Mouse (Mus musculus) CH12.LX (cell line): Measurements from ENCODE around the gene Jun. TPM values are rescaled to one million over a fixed set of nuclear protein-coding genes. Genes with fewer than 3 reads are reported as not detected.

Experiments used
- DNase-seq: peaks from one replicate; pipeline ENCODE4 v3.0.0-alpha.2; 2013; ENCODE audit errors: extremely low read depth
- H3K27ac ChIP-seq: 2 replicates; pipeline ENCODE4 v1.5.1; 2012; ENCODE audit warnings: low read depth, mild to moderate bottlenecking, control low read depth, moderate library complexity; ENCODE audit not compliant: insufficient read depth
- H3K27me3 ChIP-seq: replicated peaks from 2 replicates; pipeline ENCODE3; 2012; ENCODE audit warnings: inconsistent platforms
- H3K36me3 ChIP-seq, 2 experiments: replicated peaks in 1 of 2; 2 replicates each; pipeline versions ENCODE3 to v1.6.1; 2012; ENCODE audit warnings: inconsistent platforms in 1 of 2, low read length in 1 of 2, mild to moderate bottlenecking in 1 of 2, mixed read lengths in 1 of 2, moderate library complexity in 1 of 2; ENCODE audit not compliant: control insufficient read depth in 1 of 2, insufficient read depth in 1 of 2
- H3K4me1 ChIP-seq, 2 experiments: 2 replicates each; pipeline ENCODE4 v1.6.1; 2012; ENCODE audit warnings: inconsistent platforms in 1 of 2, moderate library complexity in 1 of 2; ENCODE audit not compliant: insufficient read depth in 2 of 2, control insufficient read depth in 1 of 2
- H3K4me2 ChIP-seq: 2 replicates; pipeline ENCODE4 v1.6.1; 2012; ENCODE audit warnings: low read depth, mild to moderate bottlenecking, control low read depth; ENCODE audit not compliant: poor library complexity, insufficient read depth, severe bottlenecking
- H3K4me3 ChIP-seq, 3 experiments: fragments of 150-350 bp in 1 of 3; sonication (generic) in 1 of 3; replicated peaks in 1 of 3; 2 replicates each; pipeline versions ENCODE3 to v1.5.1; 2011 to 2012; ENCODE audit warnings: low read depth in 2 of 3, low read length in 2 of 3, mild to moderate bottlenecking in 2 of 3, moderate library complexity in 2 of 3, control low read depth in 1 of 3, improper control_type of control experiment in 1 of 3, inconsistent platforms in 1 of 3, mixed read lengths in 1 of 3; ENCODE audit not compliant: poor library complexity in 1 of 3
- H3K79me2 ChIP-seq: replicated peaks from 2 replicates; pipeline ENCODE4 v1.6.1; 2012; ENCODE audit warnings: mild to moderate bottlenecking, moderate library complexity; ENCODE audit not compliant: control insufficient read depth, poor library complexity, insufficient read depth, severe bottlenecking; ENCODE audit errors: extremely low read depth
- H3K9ac ChIP-seq: 2 replicates; pipeline ENCODE4 v1.6.1; 2012; ENCODE audit warnings: low read depth, mild to moderate bottlenecking, control low read depth, moderate library complexity; ENCODE audit not compliant: insufficient read depth
- H3K9me3 ChIP-seq: replicated peaks from 2 replicates; pipeline ENCODE3; 2012; ENCODE audit warnings: low read length, inconsistent platforms, mixed read lengths
- BHLHE40 ChIP-seq: IDR thresholded peaks from 2 replicates; pipeline ENCODE4 v1.6.1; 2011; ENCODE audit warnings: mild to moderate bottlenecking, low read depth, low read length, improper control_type of control experiment
- CHD1 ChIP-seq: IDR thresholded peaks from 2 replicates; pipeline ENCODE4 v1.6.1; 2012; ENCODE audit warnings: low read depth, low read length, improper control_type of control experiment, inconsistent platforms
- CHD2 ChIP-seq: IDR thresholded peaks from 2 replicates; pipeline ENCODE4 v1.6.1; 2011; ENCODE audit warnings: low read length, improper control_type of control experiment
- CTCF ChIP-seq, 2 experiments: IDR thresholded peaks in 1 of 2; conservative IDR thresholded peaks in 1 of 2; 2 replicates each; pipeline ENCODE4 v1.5.1; 2011 to 2012; ENCODE audit warnings: low read depth in 2 of 2, low read length in 2 of 2, improper control_type of control experiment in 1 of 2, inconsistent platforms in 1 of 2, mild to moderate bottlenecking in 1 of 2, moderate library complexity in 1 of 2
- ELF1 ChIP-seq: IDR thresholded peaks from 2 replicates; pipeline ENCODE4 v1.6.1; 2014; ENCODE audit warnings: low read depth, mild to moderate bottlenecking, inconsistent platforms, low read length, improper control_type of control experiment
- EP300 ChIP-seq: IDR thresholded peaks from 2 replicates; pipeline ENCODE4 v1.6.1; 2011; ENCODE audit warnings: low read length, improper control_type of control experiment
- ETS1 ChIP-seq: conservative IDR thresholded peaks from 2 replicates; pipeline ENCODE4 v1.6.1; 2012; ENCODE audit warnings: low read depth, mild to moderate bottlenecking, inconsistent platforms, low read length, improper control_type of control experiment, moderate library complexity
- IRF4 ChIP-seq: IDR thresholded peaks from 2 replicates; pipeline ENCODE4 v1.6.1; 2014; ENCODE audit warnings: low read depth, mild to moderate bottlenecking, inconsistent platforms, low read length, improper control_type of control experiment
- JUN ChIP-seq: IDR thresholded peaks from 2 replicates; pipeline ENCODE4 v1.6.1; 2011; ENCODE audit warnings: low read depth, mild to moderate bottlenecking, low read length, improper control_type of control experiment, moderate library complexity; ENCODE audit not compliant: insufficient read depth
- JUND ChIP-seq: conservative IDR thresholded peaks from 2 replicates; pipeline ENCODE4 v1.6.1; 2011; ENCODE audit warnings: low read depth, low read length, improper control_type of control experiment
- KAT2A ChIP-seq: IDR thresholded peaks from 2 replicates; pipeline ENCODE4 v1.6.1; 2012; ENCODE audit warnings: low read length, improper control_type of control experiment, inconsistent platforms; ENCODE audit not compliant: insufficient replicate concordance
- MAX ChIP-seq: IDR thresholded peaks from 2 replicates; pipeline ENCODE4 v1.6.1; 2011; ENCODE audit warnings: low read length, improper control_type of control experiment
- MAZ ChIP-seq: IDR thresholded peaks from 2 replicates; pipeline ENCODE4 v1.6.1; 2012; ENCODE audit warnings: low read depth, mild to moderate bottlenecking, inconsistent platforms, low read length, improper control_type of control experiment, moderate library complexity
- MEF2A ChIP-seq: IDR thresholded peaks from 2 replicates; pipeline ENCODE4 v1.6.1; 2014; ENCODE audit warnings: low read depth, mild to moderate bottlenecking, inconsistent platforms, low read length, improper control_type of control experiment, borderline replicate concordance
- MXI1 ChIP-seq: IDR thresholded peaks from 2 replicates; pipeline ENCODE4 v1.6.1; 2011; ENCODE audit warnings: mild to moderate bottlenecking, low read depth, low read length, improper control_type of control experiment
- MYC ChIP-seq: IDR thresholded peaks from 2 replicates; pipeline ENCODE4 v1.6.1; 2011; ENCODE audit warnings: low read depth, mild to moderate bottlenecking, improper control_type of control experiment, low read length
- NELFE ChIP-seq: IDR thresholded peaks from 2 replicates; pipeline ENCODE4 v1.6.1; 2011; ENCODE audit warnings: low read depth, low read length, improper control_type of control experiment
- NRF1 ChIP-seq: IDR thresholded peaks from 2 replicates; pipeline ENCODE4 v1.6.1; 2014; ENCODE audit warnings: low read depth, mild to moderate bottlenecking, inconsistent platforms, low read length, improper control_type of control experiment, moderate library complexity
- PAX5 ChIP-seq: IDR thresholded peaks from 2 replicates; pipeline ENCODE4 v1.6.1; 2012; ENCODE audit warnings: low read length, inconsistent platforms, mixed read lengths
- RAD21 ChIP-seq: IDR thresholded peaks from 2 replicates; pipeline ENCODE4 v1.6.1; 2011; ENCODE audit warnings: low read depth, mild to moderate bottlenecking, low read length, improper control_type of control experiment, moderate library complexity
- SIN3A ChIP-seq: IDR thresholded peaks from 2 replicates; pipeline ENCODE4 v1.6.1; 2012; ENCODE audit warnings: low read length, improper control_type of control experiment, inconsistent platforms
- SMC3 ChIP-seq: IDR thresholded peaks from 2 replicates; pipeline ENCODE4 v1.6.1; 2011; ENCODE audit warnings: low read depth, low read length, improper control_type of control experiment
- TCF12 ChIP-seq: IDR thresholded peaks from 2 replicates; pipeline ENCODE4 v1.6.1; 2014; ENCODE audit warnings: low read depth, mild to moderate bottlenecking, inconsistent platforms, low read length, improper control_type of control experiment
- UBTF ChIP-seq: IDR thresholded peaks from 2 replicates; pipeline ENCODE4 v1.6.1; 2012; ENCODE audit warnings: low read depth, mild to moderate bottlenecking, inconsistent platforms, low read length, improper control_type of control experiment, moderate library complexity
- USF1 ChIP-seq: IDR thresholded peaks from 2 replicates; pipeline ENCODE4 v1.6.1; 2014; ENCODE audit warnings: low read depth, mild to moderate bottlenecking, inconsistent platforms, low read length, improper control_type of control experiment
- ZC3H11A ChIP-seq: IDR thresholded peaks from 2 replicates; pipeline ENCODE4 v1.6.1; 2012; ENCODE audit warnings: low read depth, mild to moderate bottlenecking, inconsistent platforms, low read length, improper control_type of control experiment
- ZKSCAN1 ChIP-seq: IDR thresholded peaks from 2 replicates; pipeline ENCODE4 v1.6.1; 2012; ENCODE audit warnings: low read depth, inconsistent platforms, low read length, improper control_type of control experiment, borderline replicate concordance
- ZMIZ1 ChIP-seq: IDR thresholded peaks from 2 replicates; pipeline ENCODE4 v1.6.1; 2012; ENCODE audit warnings: low read depth, mild to moderate bottlenecking, inconsistent platforms, low read length, improper control_type of control experiment
- dilution Hi-C: fragments of 300-500 bp; cut with MboI; formaldehyde crosslinking; loops from 2 replicates; pipeline ENCODE4 v1.14.3; 2020; ENCODE audit warnings: low sequenced_read_pairs; ENCODE audit not compliant: extremely low pct_unique_long_range_greater_than_20kb, extremely low pct_ligation_motif_present
- in situ Hi-C: fragments of 300-500 bp; cut with MboI; formaldehyde crosslinking; loops from 3 replicates; pipeline ENCODE4 v1.14.3; 2019; ENCODE audit warnings: low sequenced_read_pairs, low pct_ligation_motif_present, low pct_unique_long_range_greater_than_20kb, mixed read lengths
- polyA plus RNA-seq: library from polyadenylated mRNA; unstranded; fragments of >175 nt; gene quantifications from 2 replicates; pipeline ENCODE4 v1.2.1, GENCODE M21; 2012; ENCODE audit warnings: low read depth; ENCODE audit not compliant: insufficient read length
- total RNA-seq, 2 experiments: library from RNA; depleted of rRNA; stranded (reverse); fragments of 300-350 nt in 1 of 2; fragments of >200 nt in 1 of 2; gene quantifications; 2 replicates each; pipeline ENCODE4 v1.2.3; 2012 to 2014

Gene Jun
- total and polyA plus RNA-seq, 3 experiments, result 7.2 to 15.0 (median 10.4) TPM

DNA sequence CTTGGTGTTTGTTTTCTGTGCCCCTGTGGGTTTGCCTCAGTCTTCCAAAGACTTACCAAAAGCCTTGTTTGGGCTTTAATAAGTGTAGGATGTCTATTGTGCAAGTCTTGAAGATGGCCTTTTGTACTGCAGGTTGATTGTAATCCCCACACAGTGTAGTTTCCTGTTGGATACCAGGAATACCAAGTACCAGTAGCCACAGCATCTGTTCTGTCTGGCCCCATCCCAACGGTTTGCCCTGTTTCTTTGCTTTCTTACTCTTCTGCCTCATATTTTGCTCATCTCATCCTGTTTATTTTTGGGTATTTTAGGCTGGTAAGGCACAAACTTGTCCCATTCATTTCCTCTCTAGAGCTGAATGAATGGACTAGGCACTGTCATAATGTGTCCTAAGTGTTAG lies 3.3 kb upstream of the Jun start:
- in situ Hi-C loops (loop anchor here (10.0 to 25.0 kb wide), 2 partner anchors 110 to 507 kb away; partner anchors contain the start of gene Fggy), dilution Hi-C loops (no loop called here)
- Histone ChIP-seq H3K9me3 (no peaks in the 10 kb centered on the region), H3K9ac (no peak overlapping the region), H3K4me2 (no peak overlapping the region), H3K4me3 (no peak overlapping the region), H3K4me1 (peaks cover 0 to 13% of the 10 kb centered on the region in 2 experiments; a peak in 2 of 4 replicates), H3K79me2 (peaks cover 10% of the 10 kb centered on the region), H3K36me3 (peaks cover 0 to 4% of the 10 kb centered on the region in 2 experiments), H3K27me3 (no peaks in the 10 kb centered on the region), H3K27ac (no peak overlapping the region)
- no peak for TF ChIP-seq JUN
- TF ChIP-seq IRF4, result no peak
- no peak for TF ChIP-seq ZC3H11A
- no peak for TF ChIP-seq NELFE
- TF ChIP-seq EP300, result no peak
- no peak for TF ChIP-seq CHD1
- TF ChIP-seq MXI1, result no peak
- TF ChIP-seq PAX5, result no peak
- TF ChIP-seq MAX, result no peak
- no peak for TF ChIP-seq ETS1
- no peak for TF ChIP-seq SMC3
- no peak for TF ChIP-seq SIN3A
- TF ChIP-seq CHD2, result no peak
- DNase-seq, result no peak

DNA sequence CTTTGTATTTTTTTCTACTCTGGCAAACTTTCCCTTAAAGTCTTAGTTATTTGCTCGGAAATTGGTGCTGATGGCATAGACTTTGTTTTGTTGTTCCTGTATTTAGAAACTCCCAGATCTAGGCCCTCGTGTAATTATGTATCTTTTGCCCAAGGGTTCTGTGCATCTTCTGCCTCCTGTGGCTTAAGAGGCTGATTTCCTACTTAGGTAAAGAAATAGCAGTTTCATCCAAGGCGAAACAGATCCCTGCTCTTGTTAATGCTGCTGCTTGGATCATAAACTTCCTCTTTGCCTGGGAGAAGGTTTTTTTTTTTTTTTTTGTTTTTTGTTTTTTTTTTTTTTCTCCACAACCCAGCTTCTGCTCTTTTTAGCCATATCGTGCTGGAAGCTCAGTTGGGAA lies 2.3 kb upstream of the Jun start:
- Histone ChIP-seq H3K79me2 (peaks cover 18% of the 10 kb centered on the region), H3K4me3 (no peak overlapping the region), H3K36me3 (peaks cover 0 to 6% of the 10 kb centered on the region in 2 experiments), H3K9me3 (no peaks in the 10 kb centered on the region), H3K9ac (no peak overlapping the region), H3K27ac (no peak overlapping the region), H3K27me3 (no peaks in the 10 kb centered on the region), H3K4me2 (0 out of 2 replicates have a peak overlapping the region, but pooled peaks have one; percentile 25), H3K4me1 (peaks cover 0 to 13% of the 10 kb centered on the region in 2 experiments; a peak in 2 of 4 replicates)
- no peak for DNase-seq
- in situ Hi-C loops, result loop anchor here (5.0 to 25.0 kb wide), 4 partner anchors 110 to 813 kb away; partner anchors contain the start of gene Fggy
- TF ChIP-seq MEF2A (no peak), ZKSCAN1 (no peak), RAD21 (no peak), JUN (no peak), JUND (no peak), KAT2A (no peak), BHLHE40 (no peak), NRF1 (no peak), SIN3A (no peak), ZMIZ1 (no peak), UBTF (no peak), MAZ (no peak), TCF12 (no peak), PAX5 (no peak), USF1 (no peak), ZC3H11A (no peak), MYC (no peak), CTCF (conservative IDR thresholded peaks at IDR 0.05 in 1 of 2, IDR thresholded peaks at IDR 0.05 in 1 of 2; ENCODE audit: low read depth in 2 of 2, low read length in 2 of 2) (no peak), ELF1 (no peak), IRF4 (no peak)
- dilution Hi-C loops, result no loop called here
